Mouse (Mus musculus) heart, adult 2 months (tissue): ENCODE data around the gene Reep3. TPM values are rescaled to one million over a fixed set of nuclear protein-coding genes. Genes with fewer than 3 reads are reported as not detected.

Source experiments
- DNase-seq, 2 experiments: peaks; one replicate each; pipeline ENCODE4 v3.0.0; 2021
- H3K27ac ChIP-seq: fragments of 200-600 bp; 2 replicates; pipeline ENCODE4 v1.8.1; 2022
- H3K27me3 ChIP-seq: fragments of 200-500 bp; 2 replicates; pipeline ENCODE4 v1.6.1; 2012; ENCODE audit warnings: mild to moderate bottlenecking, low read length, inconsistent platforms, mixed read lengths; ENCODE audit not compliant: control insufficient read depth, insufficient read depth
- H3K36me3 ChIP-seq: fragments of 200-500 bp; 2 replicates; pipeline ENCODE4 v1.6.1; 2012; ENCODE audit warnings: low read length, inconsistent platforms; ENCODE audit not compliant: control insufficient read depth, insufficient read depth
- H3K4me1 ChIP-seq: fragments of 200-500 bp; 2 replicates; pipeline ENCODE4 v1.6.1; 2011; ENCODE audit warnings: low read length; ENCODE audit not compliant: control insufficient read depth, insufficient read depth
- H3K4me3 ChIP-seq: fragments of 200-600 bp; 2 replicates; pipeline ENCODE4 v1.8.1; 2022
- H3K79me2 ChIP-seq: fragments of 200-500 bp; replicated peaks from 2 replicates; pipeline ENCODE4 v1.6.1; 2012; ENCODE audit warnings: mild to moderate bottlenecking, inconsistent platforms, low read length, moderate library complexity, mixed read lengths; ENCODE audit not compliant: control insufficient read depth, insufficient read depth
- H3K9ac ChIP-seq: fragments of 200-500 bp; 2 replicates; pipeline ENCODE4 v1.6.1; 2012; ENCODE audit warnings: low read depth, mild to moderate bottlenecking, control low read depth, inconsistent platforms, low read length, mixed read lengths
- CTCF ChIP-seq: fragments of 200-600 bp; IDR thresholded peaks from 2 replicates; pipeline ENCODE4 v1.8.1; 2022; ENCODE audit warnings: antibody characterized with exemption, mild to moderate bottlenecking, moderate library complexity
- EP300 ChIP-seq: fragments of 200-500 bp; IDR thresholded peaks from 2 replicates; pipeline ENCODE4 v1.6.1; 2011; ENCODE audit warnings: low read depth, low read length, control low read depth; ENCODE audit not compliant: insufficient read depth
- POLR2A ChIP-seq: fragments of 200-500 bp; IDR thresholded peaks from 2 replicates; pipeline ENCODE4 v1.6.1; 2011; ENCODE audit warnings: mild to moderate bottlenecking, low read depth, low read length, control low read depth; ENCODE audit not compliant: insufficient read depth
- WGBS: fragments of 180-500 bp; shearing (Covaris S2); methylation state at CpG from one replicate; pipeline ENCODE4 v1.1.7; 2018; 5-methylcytosine and 5-hydroxymethylcytosine counted together
- intact Hi-C: fragments of 180-260 bp; cut with DNase I; formaldehyde crosslinking; loops from one replicate; pipeline ENCODE4 v1.15.1; 2025
- polyA plus RNA-seq: library from polyadenylated mRNA; depleted of rRNA; stranded (reverse); fragments of >200 nt; gene quantifications from 2 replicates; pipeline ENCODE4 v1.2.3, GENCODE M21; 2012
- total RNA-seq, 2 experiments: library from RNA; stranded (reverse); gene quantifications; 2 replicates each; pipeline ENCODE4 v1.2.3; 2021

The Reep3 gene
- total and polyA plus RNA-seq, 3 experiments: 14.9 to 20.2 (median 19.7) TPM

DNA sequence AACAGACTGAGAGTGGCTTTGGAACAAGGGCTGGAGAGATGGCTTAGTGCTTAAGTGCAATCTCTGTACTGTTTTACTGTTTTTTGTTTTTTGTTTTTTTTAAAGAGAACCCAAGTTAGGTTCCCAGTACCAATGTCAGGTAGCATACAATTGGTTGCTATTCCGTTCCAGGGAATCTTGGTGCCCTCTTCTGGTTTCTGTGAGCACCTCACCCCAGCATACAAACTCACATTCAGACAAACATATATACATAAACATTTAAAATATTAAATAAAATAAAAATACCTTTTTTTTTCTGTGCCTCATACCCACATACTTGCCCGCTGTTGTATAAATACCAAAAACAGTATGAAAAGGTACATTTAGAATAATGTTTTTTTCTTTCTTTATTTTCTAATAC lies 37.6 kb upstream of the Reep3 start:
- H3K27ac ChIP-seq: no peak overlapping the region
- no peaks in the 10 kb centered on the region for H3K36me3 ChIP-seq
- DNase-seq: no peak
- H3K4me1 ChIP-seq: peaks cover 3% of the 10 kb centered on the region
- no peak overlapping the region for H3K9ac ChIP-seq
- H3K4me3 ChIP-seq: no peak overlapping the region
- intact Hi-C loops: no loop called here
- peaks cover 2% of the 10 kb centered on the region; the same call in 1 of the 2 replicates for H3K79me2 ChIP-seq
- H3K27me3 ChIP-seq: no peaks in the 10 kb centered on the region
- TF ChIP-seq EP300: no peak
- peak; percentile 56 for TF ChIP-seq CTCF
- TF ChIP-seq POLR2A: no peak
- 99% methylated on average over 2 of the region's 2 CpGs for WGBS

DNA sequence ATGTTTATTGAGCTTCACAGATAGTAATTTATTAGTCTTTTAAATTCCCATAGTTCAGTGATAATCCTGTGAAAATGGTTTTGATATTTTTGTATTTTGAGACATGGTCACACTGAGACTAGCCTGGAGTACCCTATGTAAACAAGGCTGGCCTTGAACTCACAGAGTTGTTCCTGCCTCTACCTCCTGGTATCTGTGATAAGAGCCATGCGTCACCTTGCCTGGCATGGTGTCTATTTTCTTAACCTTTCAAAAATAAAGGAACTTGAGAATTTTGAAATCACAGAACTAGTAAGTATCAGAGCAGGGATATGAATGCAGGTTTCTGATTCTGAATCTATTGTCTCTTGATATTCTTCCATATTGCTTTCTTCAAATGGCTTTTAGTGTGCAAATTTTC lies 35.0 kb upstream of the Reep3 start:
- 67% methylated on average over 1 of the region's 1 CpGs for WGBS
- no peak overlapping the region for H3K27ac ChIP-seq
- no peak overlapping the region for H3K4me3 ChIP-seq
- no peak for DNase-seq
- peaks cover 3% of the 10 kb centered on the region for H3K79me2 ChIP-seq
- H3K9ac ChIP-seq: no peak overlapping the region
- intact Hi-C loops: no loop called here
- TF ChIP-seq EP300: no peak
- TF ChIP-seq CTCF: no peak
- H3K27me3 ChIP-seq: no peaks in the 10 kb centered on the region
- H3K36me3 ChIP-seq: peaks cover 9% of the 10 kb centered on the region
- H3K4me1 ChIP-seq: peaks cover 4% of the 10 kb centered on the region

DNA sequence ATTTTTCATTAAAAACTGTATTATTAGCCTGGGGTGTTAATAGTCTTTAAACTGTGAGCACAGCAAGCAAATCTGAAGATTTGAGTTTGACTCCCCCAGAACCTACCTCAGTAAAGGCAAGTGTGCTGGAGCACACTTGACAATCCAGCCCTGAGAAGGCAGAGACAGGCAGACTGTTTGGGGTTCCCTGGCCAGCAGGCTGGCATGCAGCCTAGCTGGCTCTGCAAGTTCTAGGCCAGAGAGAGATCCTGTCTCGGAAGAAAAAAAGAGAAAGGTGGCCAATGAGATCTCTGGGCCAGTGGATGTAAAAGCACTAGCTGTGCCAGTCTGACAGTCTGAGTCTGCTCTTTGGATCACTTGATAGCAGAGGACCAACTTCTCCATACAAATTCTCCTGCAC lies 32.8 kb upstream of the Reep3 start:
- peaks cover 12% of the 10 kb centered on the region for H3K4me1 ChIP-seq
- no peaks in the 10 kb centered on the region for H3K27me3 ChIP-seq
- 26% methylated on average over 1 of the region's 1 CpGs for WGBS
- H3K36me3 ChIP-seq: peaks cover 9% of the 10 kb centered on the region
- H3K4me3 ChIP-seq: no peak overlapping the region
- H3K9ac ChIP-seq: no peak overlapping the region
- peaks cover 3% of the 10 kb centered on the region for H3K79me2 ChIP-seq
- DNase-seq: no peak
- no peak overlapping the region for H3K27ac ChIP-seq
- intact Hi-C loops: loop anchor here (5.0 kb wide), 3 partner anchors 37 to 217 kb away; no protein-coding TSS in a partner anchor
- TF ChIP-seq EP300: no peak
- no peak for TF ChIP-seq POLR2A
- no peak for TF ChIP-seq CTCF

DNA sequence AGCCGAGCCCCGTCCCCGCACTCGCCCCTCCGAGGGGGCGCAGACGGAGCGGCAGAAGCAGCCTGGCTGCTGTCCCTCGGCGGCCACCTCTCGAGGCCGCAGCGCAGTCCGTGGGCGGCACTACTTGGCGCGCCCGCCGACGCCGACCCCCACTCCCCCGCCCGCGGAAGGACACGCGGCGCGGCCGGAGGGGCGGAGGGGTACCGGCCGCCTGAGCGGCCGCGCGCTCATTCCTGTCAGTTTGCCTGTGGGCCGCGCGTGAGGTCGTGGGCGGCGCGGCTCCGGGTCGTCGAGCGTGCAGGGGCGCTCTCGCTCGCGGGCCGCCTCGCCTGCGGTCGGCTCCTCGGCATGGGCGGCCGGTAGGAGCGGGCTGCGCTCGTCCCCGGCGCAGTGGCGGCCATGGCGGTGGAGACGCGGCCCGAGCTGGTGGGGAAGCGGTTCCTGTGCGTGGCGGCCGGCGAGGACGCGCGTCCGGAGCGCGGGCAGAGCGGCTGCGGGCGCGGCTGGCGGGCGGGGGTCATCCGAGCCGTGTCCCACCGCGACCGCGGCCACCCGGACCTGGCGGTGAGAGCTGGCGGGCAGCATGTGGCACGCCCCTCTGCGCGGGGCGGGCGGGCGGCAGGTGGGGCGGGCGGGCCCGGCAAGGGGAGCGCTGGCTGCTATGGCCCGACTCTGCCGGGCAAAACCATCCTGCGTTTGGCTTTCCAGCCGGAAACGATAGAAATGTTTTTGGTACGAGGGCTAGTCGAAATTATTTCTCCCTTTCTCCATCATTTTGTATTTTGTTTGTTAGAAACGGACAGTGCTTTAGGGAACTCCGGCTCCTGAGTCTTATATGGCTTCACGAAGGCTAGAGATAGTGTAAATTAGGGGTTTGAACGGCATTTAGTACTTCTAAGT lies 30.4 kb upstream of the Reep3 start:
- DNase-seq: peak; percentile 69 to 75
- H3K4me1 ChIP-seq: peaks cover 13% of the 10 kb centered on the region
- intact Hi-C loops: loop anchor here (2.0 to 5.0 kb wide), 4 partner anchors 35 to 215 kb away; no protein-coding TSS in a partner anchor

DNA sequence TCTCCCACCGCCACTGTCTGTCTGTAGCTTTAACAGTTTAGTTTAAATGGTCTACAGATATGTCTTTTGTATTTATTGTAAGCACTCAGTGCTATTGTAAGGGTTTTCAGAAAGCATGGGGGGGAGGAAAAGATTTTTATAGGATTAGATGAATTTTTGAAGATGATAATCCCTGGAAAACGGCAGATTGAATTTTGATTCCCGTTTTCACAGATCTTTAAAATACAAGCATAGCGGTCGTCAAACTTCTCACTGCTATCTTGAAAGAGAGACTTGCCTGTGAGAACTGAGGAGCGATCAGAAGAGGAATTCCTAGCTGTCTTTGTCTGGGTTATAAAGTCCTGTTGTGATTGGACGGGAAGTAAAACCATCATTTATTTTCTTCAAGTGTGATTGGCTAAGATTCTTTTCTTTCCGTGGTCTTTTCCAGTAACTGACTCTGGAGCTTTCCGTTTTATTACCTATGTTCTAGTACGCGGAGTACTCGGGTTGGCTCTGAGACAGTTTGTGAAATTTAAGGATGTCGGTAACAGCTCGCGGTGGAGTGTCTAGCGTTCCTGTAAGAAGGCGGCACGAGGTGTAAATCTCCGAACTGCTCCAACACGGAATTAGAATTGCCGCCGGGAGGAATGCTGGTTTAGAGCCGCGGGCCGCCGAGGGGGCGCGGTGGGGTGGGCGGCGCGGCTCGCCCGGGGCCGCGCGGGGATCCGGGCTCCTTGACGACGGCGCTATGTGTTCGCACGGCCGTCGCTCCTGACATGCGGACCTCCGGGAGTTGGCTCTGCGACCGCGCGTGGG lies 29.5 kb upstream of the Reep3 start:
- Histone ChIP-seq H3K27me3 (no peaks in the 10 kb centered on the region), H3K4me1 (peaks cover 13% of the 10 kb centered on the region), H3K4me3 (peak overlapping the region; percentile 69), H3K9ac (peak overlapping the region; percentile 96), H3K79me2 (peaks cover 6% of the 10 kb centered on the region), H3K27ac (peak overlapping the region; percentile 77), H3K36me3 (peaks cover 19% of the 10 kb centered on the region)
- 4% methylated on average over 50 of the region's 50 CpGs for WGBS
- intact Hi-C loops: loop anchor here (2.0 to 5.0 kb wide), 4 partner anchors 34 to 214 kb away; no protein-coding TSS in a partner anchor
- peak in 1 of 2 experiments; percentile 69 for DNase-seq
- TF ChIP-seq CTCF: no peak
- no peak for TF ChIP-seq POLR2A
- no peak for TF ChIP-seq EP300

More for the DNA sequence above, 30.4 kb upstream of the Reep3 start:
- H3K4me3 ChIP-seq: peak overlapping the region; percentile 69
- no peak for TF ChIP-seq POLR2A
- no peak; the same call in 1 of the 2 replicates for TF ChIP-seq CTCF
- TF ChIP-seq EP300: no peak
- H3K9ac ChIP-seq: peak overlapping the region; percentile 96
- H3K79me2 ChIP-seq: peaks cover 3% of the 10 kb centered on the region
- under 1% methylated on average over 109 of the region's 115 CpGs for WGBS
- H3K27me3 ChIP-seq: no peaks in the 10 kb centered on the region
- peak overlapping the region; percentile 77 for H3K27ac ChIP-seq
- peaks cover 19% of the 10 kb centered on the region for H3K36me3 ChIP-seq

DNA sequence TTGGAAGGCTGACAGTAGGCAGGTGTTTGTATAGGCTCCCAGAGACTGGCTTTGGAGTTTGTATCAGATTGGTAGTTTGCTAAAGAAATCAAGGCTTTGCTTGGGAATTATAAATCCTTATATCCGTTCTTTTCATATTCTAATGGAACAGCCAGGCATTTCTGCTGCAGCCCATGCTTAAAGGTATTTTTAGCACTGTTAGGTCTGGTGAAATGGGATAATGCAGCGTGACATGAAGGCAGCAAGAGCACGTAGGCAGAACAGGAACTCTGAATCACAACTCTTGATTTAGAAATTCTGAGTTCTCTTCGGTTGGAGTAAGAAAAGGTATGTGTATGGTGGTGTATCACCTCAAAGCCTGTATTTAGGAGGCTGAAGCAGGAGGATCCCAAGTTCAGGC lies 27.4 kb upstream of the Reep3 start:
- intact Hi-C loops: no loop called here
- TF ChIP-seq POLR2A (no peak), EP300 (no peak), CTCF (no peak)
- Histone ChIP-seq H3K79me2 (peaks cover 8% of the 10 kb centered on the region), H3K36me3 (peaks cover 29% of the 10 kb centered on the region), H3K4me3 (no peak overlapping the region), H3K27me3 (no peaks in the 10 kb centered on the region), H3K4me1 (peaks cover 20% of the 10 kb centered on the region), H3K27ac (peak overlapping the region; percentile 64), H3K9ac (no peak overlapping the region)
- WGBS: 17% methylated on average over 4 of the region's 4 CpGs
- no peak for DNase-seq
